8 mouse cellular contexts compared by ENCODE assay signal in the genomic region with DNA sequence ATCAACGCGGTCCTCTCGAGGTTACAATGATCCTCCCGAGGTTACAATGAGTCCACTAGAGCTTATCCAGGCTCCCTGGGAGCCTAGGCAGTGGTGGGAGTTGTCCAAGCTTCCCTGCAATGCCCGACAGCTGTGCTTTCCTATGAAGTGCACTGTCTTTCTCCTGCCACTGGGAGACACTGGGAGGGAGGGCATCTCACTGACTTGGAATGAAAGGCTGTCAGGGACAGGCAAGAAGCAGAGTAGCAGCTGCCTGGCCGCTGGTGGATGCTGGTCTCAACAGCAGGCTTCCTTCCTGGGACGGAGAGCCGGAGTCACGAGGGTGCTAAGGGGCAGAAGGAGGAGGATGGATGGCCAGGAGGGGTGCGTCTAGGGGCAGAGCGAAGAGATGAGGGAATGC. TPM values are rescaled to one million over a fixed set of nuclear protein-coding genes. Genes with fewer than 3 reads are reported as not detected.
DNase-seq lines count a peak whose midpoint lies in the region; ATAC-seq and TF ChIP-seq lines count a peak whose summit lies in the region.

No protein-coding gene starts in this region.

- H3K27ac ChIP-seq in heart, embryonic 11.5 days (ENCODE audit: low read depth, low read length) = no peak overlapping the region
- no peak overlapping the region for H3K27ac ChIP-seq in testis, adult 2 months (ENCODE audit: control insufficient read depth, insufficient read depth, low read depth, low read length)
- H3K27ac ChIP-seq in limb, embryonic 13.5 days = no peak overlapping the region

- H3K4me2 ChIP-seq in heart, embryonic 11.5 days = 0 out of 2 replicates have a peak overlapping the region, but pooled peaks have one; percentile 17
- no peak overlapping the region for H3K4me2 ChIP-seq in limb, embryonic 13.5 days (replicated peaks)

- peaks cover 55% of the 10 kb centered on the region for H3K27me3 ChIP-seq in heart, embryonic 11.5 days (ENCODE audit: control insufficient read depth, insufficient read depth, low read length)
- H3K27me3 ChIP-seq in testis, adult 2 months (ENCODE audit: control insufficient read depth, insufficient read depth, low read length) = 0 out of 2 replicates have a peak, but pooled peaks cover 2% of the 10 kb centered on the region
- H3K27me3 ChIP-seq in limb, embryonic 13.5 days = peaks cover 75% of the 10 kb centered on the region

- 14% methylated on average over 11 of the region's 11 CpGs for WGBS in heart, embryonic 11.5 days (ENCODE audit: insufficient replicate concordance)
- WGBS in limb, embryonic 13.5 days = 13% methylated on average over 11 of the region's 11 CpGs

- ATAC-seq in heart, embryonic 11.5 days (replicated peaks; ENCODE audit: insufficient number of reproducible peaks, low FRiP score, low TSS enrichment) = no peak
- ATAC-seq in limb, embryonic 13.5 days (ENCODE audit: low FRiP score, low read depth) = 0 out of 2 replicates have a peak, but pooled peaks have one; percentile 24

- peaks cover 10% of the 10 kb centered on the region; the same call in 1 of the 2 replicates for H3K4me1 ChIP-seq in heart, embryonic 11.5 days (ENCODE audit: control insufficient read depth, insufficient read depth, low read length)
- peaks cover 17% of the 10 kb centered on the region for H3K4me1 ChIP-seq in testis, adult 2 months (ENCODE audit: control insufficient read depth, insufficient read depth, low read length)
- peaks cover 22% of the 10 kb centered on the region for H3K4me1 ChIP-seq in limb, embryonic 13.5 days

- TF ChIP-seq CTCF in testis, adult 2 months (IDR thresholded peaks at IDR 0.05; ENCODE audit: control insufficient read depth, insufficient read depth, insufficient replicate concordance, low read depth, low read length) = peak; percentile 18; the same call in 1 of the 2 replicates

- no peak for DNase-seq in heart, adult 18-20 months
- DNase-seq in testis, postnatal 14 days (ENCODE audit: low spot score) = no peak
- DNase-seq in thymus, postnatal 4 days = no peak
- no peak for DNase-seq in right cerebral cortex, postnatal 4 days
- no peak for DNase-seq in spleen, postnatal 36 days (ENCODE audit: low spot score in 2 of 2)

- no peak overlapping the region; the same call in 1 of the 2 replicates for H3K9ac ChIP-seq in heart, embryonic 11.5 days (ENCODE audit: low read depth, low read length)
- peak overlapping the region; percentile 48; the same call in 1 of the 2 replicates for H3K9ac ChIP-seq in limb, embryonic 13.5 days

- no peaks in the 10 kb centered on the region for H3K36me3 ChIP-seq in heart, embryonic 11.5 days (ENCODE audit: control insufficient read depth, insufficient read depth, low read length)
- no peaks in the 10 kb centered on the region for H3K36me3 ChIP-seq in testis, adult 2 months (ENCODE audit: control insufficient read depth, insufficient read depth, low read length)
- no peaks in the 10 kb centered on the region for H3K36me3 ChIP-seq in limb, embryonic 13.5 days

- no peak for TF ChIP-seq POLR2A in testis, adult 2 months (IDR thresholded peaks at IDR 0.05; ENCODE audit: control insufficient read depth, low read depth, low read length)

- H3K4me3 ChIP-seq in heart, embryonic 11.5 days (ENCODE audit: low read depth, low read length) = no peak overlapping the region
- no peak overlapping the region for H3K4me3 ChIP-seq in testis, adult 2 months (ENCODE audit: control insufficient read depth, low read depth, low read length)
- H3K4me3 ChIP-seq in limb, embryonic 13.5 days = no peak overlapping the region

- H3K9me3 ChIP-seq in heart, embryonic 11.5 days (replicated peaks; ENCODE audit: control insufficient read depth, low read length) = no peaks in the 10 kb centered on the region; the same call in 1 of the 2 replicates
- H3K9me3 ChIP-seq in limb, embryonic 13.5 days = peaks cover 9% of the 10 kb centered on the region

RNA-seq across cellular contexts. Expression of a gene that starts 2.6 kb away (rescaled TPM):
- polyA plus RNA-seq in heart, embryonic 11.5 days (2014; fragmentation: Nextera tagmentation; extraction: Ambion mirVana) = 0.41 TPM in 1 of 2 replicates, not detected in the other
- total RNA-seq in heart, adult 18-20 months (2021) = under 1 TPM; 0.62 to 0.80 TPM
- polyA plus RNA-seq in testis, adult 2 months (2012; rRNA removed) = 0.23 and 0.38 TPM in 2 replicates
- polyA plus RNA-seq in limb, embryonic 13.5 days (2015; fragmentation: Nextera tagmentation; extraction: Ambion mirVana) = 15.7 and 19.0 TPM in 2 replicates

RNA-seq across cellular contexts. Expression of a gene that starts 15.1 kb away (rescaled TPM):
- 7.1 and 9.9 TPM in 2 replicates for polyA plus RNA-seq in heart, embryonic 11.5 days (2014; fragmentation: Nextera tagmentation; extraction: Ambion mirVana)
- total RNA-seq in heart, adult 18-20 months (2021) = 10 to 100 TPM; 20.5 to 20.6 TPM
- 50.2 and 53.1 TPM in 2 replicates for polyA plus RNA-seq in testis, adult 2 months (2012; rRNA removed)
- 20.6 and 21.2 TPM in 2 replicates for polyA plus RNA-seq in limb, embryonic 13.5 days (2015; fragmentation: Nextera tagmentation; extraction: Ambion mirVana)

RNA-seq across cellular contexts. Expression of a gene that starts 28.5 kb away (rescaled TPM):
- polyA plus RNA-seq in heart, embryonic 11.5 days (2014; fragmentation: Nextera tagmentation; extraction: Ambion mirVana) = 134 and 142 TPM in 2 replicates
- total RNA-seq in heart, adult 18-20 months (2021) = 100 to 1,000 TPM in 1 of 2 experiments, 10 to 100 TPM in 1; 94.3 to 102 TPM
- 387 and 413 TPM in 2 replicates for polyA plus RNA-seq in testis, adult 2 months (2012; rRNA removed)
- polyA plus RNA-seq in limb, embryonic 13.5 days (2015; fragmentation: Nextera tagmentation; extraction: Ambion mirVana) = 128 and 133 TPM in 2 replicates

RNA-seq across cellular contexts. Expression of a gene that starts 45.7 kb away (rescaled TPM):
- 66.6 and 80.5 TPM in 2 replicates for polyA plus RNA-seq in heart, embryonic 11.5 days (2014; fragmentation: Nextera tagmentation; extraction: Ambion mirVana)
- total RNA-seq in heart, adult 18-20 months (2021) = 10 to 100 TPM; 22.4 to 26.6 TPM
- polyA plus RNA-seq in testis, adult 2 months (2012; rRNA removed) = 11.3 and 11.8 TPM in 2 replicates
- 183 and 190 TPM in 2 replicates for polyA plus RNA-seq in limb, embryonic 13.5 days (2015; fragmentation: Nextera tagmentation; extraction: Ambion mirVana)

RNA-seq across cellular contexts. Expression of a gene that starts 55.6 kb away (rescaled TPM):
- 8.3 TPM in 2 replicates for polyA plus RNA-seq in heart, embryonic 11.5 days (2014; fragmentation: Nextera tagmentation; extraction: Ambion mirVana)
- 1 to 10 TPM in 1 of 2 experiments, under 1 TPM in 1; 0.99 to 2.7 TPM for total RNA-seq in heart, adult 18-20 months (2021)
- 1,698 and 1,947 TPM in 2 replicates for polyA plus RNA-seq in testis, adult 2 months (2012; rRNA removed)
- polyA plus RNA-seq in limb, embryonic 13.5 days (2015; fragmentation: Nextera tagmentation; extraction: Ambion mirVana) = 16.5 and 19.2 TPM in 2 replicates

Comparison
In these comparisons a context has a peak if more than half of its experiments do, and no peak if none do; other contexts are left out.
1. RNA of a gene that starts 2.6 kb away (polyA plus RNA-seq): 15.7 to 19.0 TPM in limb, embryonic 13.5 days; 0.23 to 0.38 TPM in testis, adult 2 months and 0.41 TPM in heart, embryonic 11.5 days; every median in the first group is over 10 times any median in the second.